Mouse (Mus musculus) heart, postnatal 14 days (tissue): ENCODE data around the gene Gm3183. TPM values are rescaled to one million over a fixed set of nuclear protein-coding genes. Genes with fewer than 3 reads are reported as not detected.
"Not testable (repeated sequence)": the region's sequence is repeated elsewhere in the genome, so short reads cannot be mapped to it uniquely, and the experiment has no call there.

Source experiments
- DNase-seq, 2 experiments: peaks; one replicate each; pipeline ENCODE4 v3.0.0; 2021 to 2022
- intact Hi-C: fragments of 180-260 bp; cut with DNase I; formaldehyde crosslinking; loops from one replicate; pipeline ENCODE4 v1.15.1; 2025
- long read RNA-seq, 2 experiments: library from polyadenylated mRNA; stranded (forward); transcript quantifications; one replicate each; pipeline ENCODE4 v2.0.0; 2021
- total RNA-seq, 2 experiments: library from RNA; stranded (reverse); gene quantifications; 2 replicates each; pipeline ENCODE4 v1.2.3; 2021

The Gm3183 gene
- total RNA-seq: not detected
- long read RNA-seq, experiment 1: 0 reads
- long read RNA-seq, experiment 2: 0 reads

DNA sequence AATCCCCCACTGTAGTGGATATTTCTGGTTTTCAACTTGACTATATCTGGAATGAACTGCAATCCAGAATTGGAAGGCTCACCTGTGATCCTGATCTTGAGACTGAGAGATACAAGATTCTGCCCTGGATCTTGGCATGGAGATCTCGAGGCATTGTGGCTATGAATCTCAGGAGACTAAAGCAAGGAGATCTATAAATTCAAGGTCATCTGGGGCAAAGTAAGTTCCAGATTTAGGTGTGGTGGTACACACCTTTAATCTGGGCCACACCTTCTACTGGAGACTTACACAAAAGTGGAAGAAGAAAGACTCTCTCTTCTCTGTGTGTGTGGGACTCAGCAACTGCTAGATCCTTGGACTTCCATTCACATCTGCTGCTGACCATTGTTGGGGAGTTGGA lies at the start of gene Gm3183:
Gene Gm3183 (plus strand): TSS at position 301 of the 400 bp plus-strand sequence.
- intact Hi-C loops: not testable (repeated sequence)

More for the DNA sequence above, at the start of gene Gm3183:
- not testable (repeated sequence) for DNase-seq

Other genes starting within 250 kb of the Gm3183 start
- gene Gm3147, start 249.1 kb upstream of the Gm3183 start, total RNA-seq: not detected
- not detected for gene Gm6509, start 241.5 kb upstream of the Gm3183 start, total RNA-seq
- not detected for gene Gm6205, start 217.1 kb upstream of the Gm3183 start, total RNA-seq
- not detected for gene Gm6367, start 123.2 kb downstream of the Gm3183 start, total RNA-seq
- not detected for gene Gm7942, start 241.5 kb downstream of the Gm3183 start, total RNA-seq